Mouse (Mus musculus) ZHBTc4 (cell line): ENCODE results near the gene Syne2.
A peak's percentile ranks its signal among the peaks of the same experiment; 100 is the strongest.
"Not testable (repeated sequence)": the region's sequence is repeated elsewhere in the genome, so short reads cannot be mapped to it uniquely, and the experiment has no call there.

ENCODE experiments used
- DNase-seq: peaks from one replicate; pipeline ENCODE4 v3.0.0-alpha.2; 2011; ENCODE audit warnings: low read depth, low spot score

The Syne2 gene

DNA sequence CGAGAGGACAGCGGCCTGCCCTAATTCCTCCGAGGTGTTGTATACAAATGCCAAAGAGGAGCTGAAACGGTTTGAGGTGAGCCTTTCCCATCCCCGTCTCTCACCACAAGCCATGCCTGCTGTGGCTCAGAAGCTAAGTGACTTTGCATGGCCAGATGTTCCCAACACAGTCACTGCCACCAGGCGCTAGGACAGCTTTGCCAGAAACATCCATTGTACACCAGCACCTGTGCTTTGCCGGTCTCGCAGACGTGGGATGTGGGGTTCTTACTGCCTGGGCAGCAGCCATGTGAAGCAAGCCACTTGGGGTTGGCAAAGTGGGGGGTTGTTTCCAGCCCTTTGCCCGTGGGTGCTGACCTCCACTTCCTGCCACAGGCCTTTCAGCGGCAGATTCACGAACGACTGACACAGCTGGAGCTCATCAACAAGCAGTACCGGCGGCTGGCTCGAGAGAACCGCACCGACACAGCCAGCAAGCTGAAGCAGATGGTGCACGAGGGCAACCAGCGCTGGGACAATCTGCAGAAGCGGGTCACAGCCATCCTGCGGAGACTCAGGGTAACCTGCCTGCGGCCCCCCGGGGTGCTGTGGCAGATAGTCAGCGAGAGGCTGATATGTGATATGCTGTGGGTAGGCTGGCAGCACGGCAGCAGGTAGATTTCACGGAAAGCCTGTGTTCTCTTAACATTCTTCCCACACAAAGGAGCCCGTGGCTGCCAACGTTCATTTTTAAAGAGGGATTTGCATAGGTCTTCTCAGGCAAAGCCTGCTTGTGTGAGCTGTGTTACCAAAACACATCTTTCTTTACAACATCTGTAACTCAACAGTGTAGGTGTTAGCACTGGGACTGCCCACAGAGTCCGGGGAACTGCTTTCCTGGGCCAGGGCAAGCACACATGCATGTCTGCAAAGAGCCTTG lies 277.4 kb downstream of the Syne2 start:
- peak; percentile 39 for DNase-seq

DNA sequence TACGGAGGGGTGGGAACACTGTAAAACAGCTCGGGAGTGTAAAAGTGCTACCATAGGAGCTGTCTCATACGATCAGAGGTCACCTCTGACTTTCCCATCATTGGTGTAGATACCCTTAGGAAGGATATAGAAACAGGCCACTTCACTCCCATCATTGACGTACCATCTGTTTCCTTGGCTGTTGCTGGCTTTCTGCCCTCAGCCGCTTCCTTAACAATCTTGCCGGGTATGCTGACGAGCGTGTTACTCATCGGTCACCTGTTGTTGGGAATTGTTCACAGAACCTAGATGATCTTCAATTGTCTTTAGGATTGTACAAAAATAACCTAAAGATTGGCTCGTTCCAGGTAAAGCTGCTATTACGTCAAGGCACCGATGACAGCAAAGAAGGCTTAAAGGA lies 284.7 kb downstream of the Syne2 start:
- DNase-seq, result no peak

DNA sequence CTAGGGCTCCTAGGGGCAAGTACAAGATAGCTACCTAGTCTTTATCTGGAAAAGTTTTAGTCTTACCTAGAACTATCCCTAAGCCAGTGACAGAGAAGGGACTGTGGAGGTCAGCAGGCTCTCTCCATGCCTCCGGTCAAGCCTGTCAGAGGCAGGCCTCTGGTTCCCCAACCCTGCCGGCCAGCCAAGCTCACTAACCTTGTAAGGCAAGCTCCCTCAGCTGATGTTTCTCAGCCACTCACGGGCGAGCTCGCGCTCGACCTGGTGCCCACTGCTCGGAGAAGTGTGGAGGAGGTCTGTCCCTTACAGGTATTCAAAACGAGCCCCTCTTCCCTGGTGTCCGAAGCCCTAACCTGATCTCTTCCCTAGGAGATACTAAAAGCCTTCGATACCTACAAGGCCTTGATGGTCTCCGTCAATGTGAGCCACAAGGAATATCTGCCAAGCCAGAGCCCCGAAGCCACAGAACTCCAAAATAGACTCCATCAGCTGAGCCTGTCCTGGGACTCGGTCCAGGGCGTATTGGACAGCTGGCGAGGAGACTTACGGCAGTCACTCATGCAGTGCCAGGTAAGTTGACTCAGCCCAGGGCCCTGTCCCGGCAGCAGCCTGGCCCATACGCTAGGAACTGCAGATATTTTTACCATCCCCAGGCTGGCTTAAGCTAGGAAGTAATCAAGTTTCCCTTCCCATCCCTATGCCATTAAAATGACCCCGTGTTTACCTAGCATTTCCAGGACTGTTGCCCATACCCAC lies 286.8 kb downstream of the Syne2 start:
- DNase-seq, result no peak

DNA sequence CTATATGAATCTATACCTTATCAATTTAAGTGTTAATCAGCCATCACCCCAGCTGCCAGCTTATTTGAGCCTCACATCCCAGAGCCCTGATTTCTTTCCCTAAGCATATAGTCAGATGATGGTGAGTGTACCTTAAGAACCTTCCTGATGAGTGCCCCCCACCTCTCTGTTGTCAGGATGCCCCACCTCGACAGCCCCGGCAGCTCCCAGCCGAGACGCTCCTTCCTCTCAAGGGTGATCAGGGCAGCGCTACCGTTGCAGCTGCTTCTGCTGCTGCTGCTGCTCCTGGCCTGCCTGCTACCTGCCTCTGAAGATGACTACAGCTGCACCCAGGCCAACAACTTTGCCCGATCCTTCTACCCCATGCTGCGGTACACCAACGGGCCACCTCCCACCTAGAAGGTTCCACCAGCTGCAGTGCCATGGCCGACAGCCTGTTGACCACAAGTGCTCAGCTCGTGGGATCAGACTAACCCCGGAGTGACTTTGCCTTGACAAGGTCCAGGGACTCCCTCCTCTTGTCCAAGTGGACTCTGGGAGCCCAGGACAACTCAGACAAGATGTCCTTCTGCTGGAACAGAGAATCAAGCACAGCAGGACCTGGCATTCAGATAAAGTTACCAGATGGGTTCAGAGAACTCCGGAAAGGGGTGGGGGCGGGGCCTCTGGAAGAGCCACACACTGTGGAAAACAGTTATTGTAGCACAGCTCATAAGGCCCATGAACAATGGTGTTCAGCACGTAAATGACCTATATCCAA lies 291.9 kb downstream of the Syne2 start:
- no peak for DNase-seq

DNA sequence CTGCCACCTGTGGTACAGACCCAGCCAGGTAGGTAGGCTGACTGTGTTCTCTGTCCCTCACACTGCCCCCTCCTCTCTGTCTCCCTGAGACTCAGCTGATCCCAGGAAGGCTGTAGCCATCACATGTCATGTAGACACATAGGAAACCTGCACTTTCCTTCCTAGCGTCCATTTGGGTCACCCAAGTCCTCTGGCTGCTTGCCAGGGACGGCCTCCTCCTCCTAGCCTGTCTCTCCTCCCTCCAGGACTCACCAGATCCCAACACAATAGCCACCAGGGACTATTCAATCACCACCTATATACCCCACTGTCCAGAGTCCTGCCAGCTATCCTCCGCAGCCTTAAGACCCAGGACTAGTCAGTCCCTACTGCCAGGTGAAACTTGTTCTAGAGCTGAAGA lies 293.1 kb downstream of the Syne2 start:
- DNase-seq, result no peak

DNA sequence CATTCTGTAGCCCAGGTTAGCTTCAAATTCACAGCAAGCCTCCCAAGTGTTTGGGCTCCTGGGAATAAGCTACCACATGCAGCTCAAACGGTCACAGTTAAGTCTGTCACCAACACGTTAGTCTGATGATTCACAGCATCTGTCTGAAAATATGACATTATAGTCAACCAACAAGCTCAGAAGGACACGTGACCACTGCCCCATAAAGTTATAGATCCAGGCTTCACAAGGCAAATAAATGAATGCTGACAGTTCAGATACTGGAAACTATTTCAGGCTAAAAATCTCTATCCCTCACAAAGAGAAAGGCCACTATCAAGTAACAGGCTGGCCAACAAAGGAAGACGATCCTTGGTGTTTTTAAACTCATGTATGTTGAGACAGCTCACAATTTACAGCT lies 298.6 kb downstream of the Syne2 start:
- no peak for DNase-seq

DNA sequence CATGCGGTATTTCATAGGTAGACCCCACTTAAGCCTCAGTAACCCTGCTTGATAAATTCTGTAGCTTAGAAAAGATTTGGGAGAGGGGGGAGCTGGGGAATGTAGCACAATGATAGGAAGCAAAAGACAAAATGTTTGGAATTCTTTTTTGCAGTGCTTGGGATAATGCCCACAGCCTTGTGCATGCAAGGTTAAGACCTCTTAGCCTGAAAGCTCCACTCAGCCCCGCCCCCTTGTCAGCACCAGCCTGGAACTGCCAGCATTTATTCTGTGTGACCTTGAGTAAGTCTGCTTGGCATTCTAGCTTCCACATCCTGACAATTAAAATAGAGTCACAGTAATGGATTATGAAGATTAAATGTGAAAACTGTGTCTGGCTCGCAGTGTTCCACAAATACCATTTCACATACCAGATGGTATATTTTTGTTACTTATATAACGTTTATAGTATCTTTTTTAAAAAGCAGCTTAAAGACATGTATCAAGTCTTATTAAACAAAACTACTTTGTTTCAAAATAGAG lies 299.8 kb downstream of the Syne2 start:
- peak; percentile 46 for DNase-seq

DNA sequence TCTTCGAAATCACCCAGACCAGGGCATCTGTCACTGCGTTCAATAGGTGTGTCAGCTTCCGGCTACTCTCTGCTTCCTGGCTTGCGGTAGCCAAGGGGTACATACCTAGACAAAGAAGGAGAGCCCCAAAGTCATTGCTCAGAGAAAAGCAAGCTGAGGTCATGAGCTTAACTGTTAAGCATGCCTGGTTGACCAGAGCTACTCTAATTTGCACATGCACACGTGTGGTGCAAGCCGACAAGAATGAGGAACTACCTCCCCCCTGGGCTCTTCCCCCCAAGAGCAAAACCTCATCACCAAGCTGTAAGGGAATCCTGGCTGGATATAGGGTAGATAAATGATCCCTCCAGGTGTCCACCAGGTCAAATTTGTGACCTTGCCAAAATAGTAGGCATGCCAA lies 305.3 kb downstream of the Syne2 start:
- DNase-seq, result no peak

DNA sequence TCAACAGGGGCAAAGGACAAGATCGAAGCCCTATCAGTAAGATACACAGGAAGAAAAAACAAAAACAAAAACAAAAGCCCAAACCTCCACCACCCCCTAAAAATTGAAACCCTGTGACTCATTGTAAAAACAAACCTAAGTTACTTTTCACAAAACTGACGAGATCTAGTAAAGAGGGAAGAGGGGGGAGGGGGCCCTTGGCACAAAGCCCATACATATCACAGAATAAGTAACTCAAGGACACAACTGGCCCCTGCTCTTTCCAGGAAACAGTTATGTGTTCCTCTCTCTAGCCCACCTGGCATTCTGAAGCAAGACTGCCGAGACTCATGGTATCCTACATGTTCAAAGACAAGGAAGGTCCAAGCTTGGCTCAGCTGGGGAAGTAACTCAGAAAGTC lies 310.4 kb downstream of the Syne2 start:
- DNase-seq, result no peak

DNA sequence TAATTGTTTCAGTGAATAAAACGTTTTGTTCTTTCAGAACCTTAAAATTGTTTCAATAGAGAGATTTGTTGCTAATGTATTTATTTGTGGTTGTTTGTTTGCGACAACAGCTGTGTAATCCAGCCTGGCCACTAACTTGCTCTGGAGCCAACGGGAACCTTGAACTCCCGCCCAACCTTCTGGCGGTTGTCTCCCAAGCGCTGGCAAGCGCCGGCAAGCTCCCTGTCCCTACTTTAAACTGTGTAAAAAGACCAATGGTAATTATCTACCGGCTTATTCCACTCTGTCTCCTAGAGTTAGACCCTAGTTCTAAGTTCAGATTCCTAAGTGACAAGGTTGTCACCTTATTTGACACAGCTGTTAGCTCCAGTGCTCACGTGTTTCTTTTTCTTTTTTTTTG lies 310.9 kb downstream of the Syne2 start:
- DNase-seq, result no peak

DNA sequence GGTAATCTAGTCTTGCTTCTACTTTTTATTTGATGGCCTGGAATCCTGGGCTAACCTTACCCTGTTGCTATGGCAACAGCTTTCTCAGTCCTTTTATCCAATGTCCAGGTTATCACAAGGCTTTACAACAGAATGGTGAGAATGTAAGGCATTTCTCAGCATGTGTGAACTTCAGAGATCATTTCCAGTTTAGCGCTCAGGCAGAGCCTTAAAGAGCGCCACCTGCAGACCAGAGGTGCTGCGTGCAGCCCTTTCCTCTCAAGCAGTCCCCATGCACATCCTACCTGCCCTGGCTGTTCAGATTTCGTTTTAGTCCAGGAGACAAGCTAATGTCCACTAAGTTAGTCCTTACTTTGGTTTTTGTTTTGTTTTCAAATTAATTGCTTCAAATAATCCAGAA lies 312.3 kb downstream of the Syne2 start:
- DNase-seq, result peak; percentile 86

DNA sequence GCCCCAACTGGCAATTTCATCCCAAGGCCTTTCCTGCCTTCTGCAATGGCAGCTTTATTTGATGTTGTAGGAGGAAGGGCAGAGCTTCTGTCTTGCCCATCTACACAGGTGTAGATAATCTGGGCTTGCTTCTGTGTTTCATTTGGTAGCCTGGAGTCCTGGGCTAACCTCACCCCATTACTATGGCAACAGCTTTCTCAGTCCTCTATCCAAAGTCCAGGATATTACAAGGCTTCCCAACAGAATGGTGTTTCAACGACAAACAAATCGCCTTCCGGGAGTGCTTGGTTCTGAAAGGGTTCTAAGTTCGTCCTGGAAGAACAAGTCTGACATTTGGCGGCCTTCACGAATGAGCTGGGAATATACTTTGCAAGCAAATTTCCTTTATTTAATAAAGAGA lies 313.0 kb downstream of the Syne2 start:
- DNase-seq, result no peak

DNA sequence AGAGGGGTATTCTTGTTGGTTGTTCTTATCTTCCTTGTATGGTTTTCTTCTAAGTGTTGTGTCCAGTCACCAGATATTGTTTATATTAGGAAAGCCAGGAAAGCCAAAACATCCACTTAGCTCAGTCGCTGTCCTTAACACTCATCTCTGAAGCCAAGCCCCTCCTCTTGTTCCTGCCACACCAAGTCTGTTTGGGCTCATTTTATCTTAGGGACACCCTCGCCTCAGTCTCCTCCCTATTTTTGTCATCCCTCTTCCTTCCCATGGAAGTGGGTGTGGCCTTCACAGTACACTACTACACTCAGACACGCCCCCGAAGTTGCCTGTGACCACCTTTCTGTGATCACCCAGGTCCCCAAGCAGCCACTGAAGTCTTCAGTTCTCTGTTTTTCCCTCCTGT lies 314.7 kb downstream of the Syne2 start:
- peak; percentile 53 for DNase-seq

DNA sequence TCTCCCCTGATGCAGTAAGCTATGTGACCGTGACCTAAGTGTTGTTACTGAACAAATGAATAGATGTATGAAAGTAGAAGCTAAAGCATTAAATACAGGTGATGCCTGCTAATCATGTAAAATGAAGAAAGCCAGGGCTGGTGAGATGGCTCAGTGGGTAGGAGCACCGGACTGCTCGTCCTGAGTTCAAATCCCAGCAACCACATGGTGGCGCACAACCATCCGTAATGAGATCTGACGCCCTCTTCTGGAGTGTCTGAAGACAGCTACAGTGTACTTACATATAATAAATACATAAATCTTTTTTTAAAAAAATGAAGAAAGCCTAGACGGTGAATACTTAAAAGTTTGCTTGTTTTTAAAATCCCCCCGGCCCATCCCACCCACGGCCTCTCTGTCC lies 315.1 kb downstream of the Syne2 start:
- DNase-seq, result not testable (repeated sequence)

DNA sequence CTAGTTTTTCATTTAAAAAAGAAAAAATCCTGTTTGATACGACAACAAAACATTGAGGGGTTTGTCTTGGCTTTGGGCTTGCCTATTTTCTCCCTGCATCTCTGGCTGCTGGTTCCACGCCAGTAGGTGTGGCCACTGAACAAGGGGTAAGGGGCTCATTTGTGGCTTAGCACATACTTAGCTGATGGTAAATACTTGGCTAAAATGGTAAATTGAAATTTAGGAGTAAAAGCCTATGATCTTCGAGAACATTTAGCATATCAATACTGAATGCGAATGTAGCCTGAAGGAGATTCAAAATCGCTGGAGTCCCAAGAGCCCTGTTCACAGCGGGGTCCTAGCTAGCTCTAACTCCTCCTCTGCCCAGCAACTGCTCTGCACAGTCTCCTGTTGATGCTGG lies 318.8 kb downstream of the Syne2 start:
- peak; percentile 29 for DNase-seq

DNA sequence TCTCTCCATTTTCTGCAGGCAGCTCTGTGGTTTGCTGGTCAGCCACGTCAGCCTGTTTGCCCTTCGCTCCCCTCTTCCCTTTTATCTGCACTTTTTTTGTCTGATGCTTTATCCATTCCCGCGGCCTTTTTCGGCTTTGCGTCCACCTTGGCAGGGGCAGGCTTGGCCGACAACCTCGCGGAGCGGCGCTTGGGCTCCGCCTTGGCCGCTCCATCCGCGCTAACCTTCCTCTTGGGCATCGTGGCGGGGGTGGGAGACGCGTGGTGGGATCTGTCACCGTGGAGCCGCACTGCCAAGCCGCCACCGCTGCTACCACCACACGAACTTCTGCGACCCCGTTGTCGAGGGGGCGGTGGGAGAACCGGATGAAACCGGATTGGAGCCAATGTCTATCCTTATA lies 334.5 kb downstream of the Syne2 start:
- peak; percentile 25 for DNase-seq
